Mouse (Mus musculus) midbrain, embryonic 16.5 days (tissue): ENCODE data around the gene Gpr132. TPM values are rescaled to one million over a fixed set of nuclear protein-coding genes. Genes with fewer than 3 reads are reported as not detected.
A peak's percentile ranks its signal among the peaks of the same experiment; 100 is the strongest.

ENCODE experiments used
- ATAC-seq: fragments of 200-750 bp; cut with Nextera tagmentation; 2 replicates; pipeline ENCODE4 v1.8.0; 2017; ENCODE audit warnings: moderate TSS enrichment
- H3K27ac ChIP-seq: fragments of 300-500 bp; sonication (generic); 2 replicates; pipeline ENCODE4 v1.5.1; 2014; ENCODE audit warnings: mild to moderate bottlenecking, low read length, mixed read lengths
- H3K27me3 ChIP-seq: fragments of 300-500 bp; sonication (generic); 2 replicates; pipeline ENCODE4 v1.6.1; 2014; ENCODE audit warnings: low read depth, low read length, mixed read lengths; ENCODE audit not compliant: control insufficient read depth, insufficient read depth
- H3K36me3 ChIP-seq: fragments of 300-500 bp; sonication (generic); 2 replicates; pipeline ENCODE4 v1.6.1; 2014; ENCODE audit warnings: mild to moderate bottlenecking, low read length, moderate library complexity, mixed read lengths; ENCODE audit not compliant: control insufficient read depth, insufficient read depth
- H3K4me1 ChIP-seq: fragments of 300-500 bp; sonication (generic); 2 replicates; pipeline ENCODE4 v1.6.1; 2014; ENCODE audit warnings: mild to moderate bottlenecking, low read length, mixed read lengths; ENCODE audit not compliant: control insufficient read depth, insufficient read depth
- H3K4me2 ChIP-seq: fragments of 300-500 bp; sonication (generic); 2 replicates; pipeline ENCODE4 v1.6.1; 2014; ENCODE audit warnings: mild to moderate bottlenecking, low read length, mixed read lengths
- H3K4me3 ChIP-seq: fragments of 300-500 bp; sonication (generic); 2 replicates; pipeline ENCODE4 v1.5.1; 2014; ENCODE audit warnings: low read depth, mild to moderate bottlenecking, low read length, moderate library complexity, mixed read lengths
- H3K9ac ChIP-seq: fragments of 300-500 bp; sonication (generic); 2 replicates; pipeline ENCODE4 v1.6.1; 2014; ENCODE audit warnings: low read depth, low read length, mixed read lengths
- H3K9me3 ChIP-seq: fragments of 300-500 bp; sonication (generic); replicated peaks from 2 replicates; pipeline ENCODE4 v1.6.1; 2014; ENCODE audit warnings: mild to moderate bottlenecking, low read length, mixed read lengths; ENCODE audit not compliant: control insufficient read depth, poor library complexity, severe bottlenecking
- WGBS: fragments of 180-500 bp; shearing (Covaris S2); extraction: QIAGEN DNeasy Blood & Tissue Kit; methylation state at CpG from one replicate; pipeline ENCODE4 v1.1.7; 2014; 5-methylcytosine and 5-hydroxymethylcytosine counted together
- polyA plus RNA-seq: library from polyadenylated mRNA; unstranded; fragments of >200 nt; fragmentation: Nextera tagmentation; extraction: Ambion mirVana; gene quantifications from 2 replicates; pipeline ENCODE4 v1.2.1, GENCODE M21; 2015

Gene Gpr132
- polyA plus RNA-seq, 1 experiment from 2014 or later: not detected

DNA sequence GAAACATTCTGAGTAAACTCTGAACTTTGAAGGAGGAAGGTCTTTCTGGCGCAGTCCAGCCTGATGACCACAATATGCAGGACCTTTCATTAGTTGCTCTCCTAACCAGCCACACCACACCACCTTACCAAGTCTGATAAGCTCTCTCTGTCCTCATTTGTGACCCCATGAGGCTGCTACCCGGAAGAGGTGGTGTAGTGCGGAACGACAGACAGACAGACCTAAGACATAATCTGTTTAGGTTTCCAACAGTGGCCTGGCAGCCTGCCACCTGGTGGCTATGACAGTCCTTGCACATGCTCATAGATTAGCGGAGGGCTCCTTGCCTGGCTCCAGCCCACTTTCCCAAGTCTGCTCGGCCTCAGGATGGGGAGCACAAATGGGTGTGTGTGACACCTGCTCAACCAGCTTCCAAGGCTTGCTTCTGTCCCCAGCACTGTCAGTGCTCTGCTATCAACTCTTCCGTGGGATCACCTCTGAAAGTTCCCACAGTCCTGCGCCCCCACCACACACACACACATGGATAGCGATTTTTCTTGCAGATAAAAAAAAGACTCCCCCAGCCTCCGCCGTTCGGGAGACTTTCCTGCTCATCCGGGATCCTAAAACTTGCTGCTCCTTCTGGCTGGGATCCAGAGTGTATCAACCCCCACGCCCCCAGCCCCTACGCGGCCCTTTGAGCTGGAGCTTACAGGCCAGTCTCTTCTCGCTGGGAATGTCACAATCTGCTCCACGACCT lies 5.6 kb upstream of the Gpr132 start:
- Histone ChIP-seq H3K9ac (no peak overlapping the region), H3K27ac (no peak overlapping the region), H3K9me3 (no peaks in the 10 kb centered on the region), H3K4me1 (peaks cover 11% of the 10 kb centered on the region), H3K36me3 (no peaks in the 10 kb centered on the region), H3K4me3 (peak overlapping the region; percentile 28), H3K4me2 (peak overlapping the region; percentile 63), H3K27me3 (peaks cover 50% of the 10 kb centered on the region)
- 24% methylated on average over 18 of the region's 18 CpGs for WGBS
- 0 out of 2 replicates have a peak, but pooled peaks have one; percentile 37 for ATAC-seq

DNA sequence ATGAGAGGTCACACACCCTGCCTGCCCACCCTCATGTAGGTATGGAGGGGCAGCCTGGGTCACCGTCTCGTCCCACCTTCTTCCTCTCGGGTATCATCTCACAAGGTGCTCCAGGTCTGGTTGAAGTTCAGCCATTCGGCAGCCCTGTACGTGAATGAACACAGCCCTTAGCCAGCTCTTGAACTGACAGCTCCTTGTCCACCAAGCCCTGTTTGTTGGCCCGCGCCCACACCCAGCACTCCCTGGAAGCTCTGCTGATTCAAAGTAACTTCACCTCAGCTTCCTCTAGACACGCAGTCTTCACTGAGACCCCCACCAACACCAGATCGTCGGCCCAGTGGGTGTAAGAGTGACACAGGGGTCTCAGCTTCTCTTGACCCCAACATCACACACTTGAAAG lies 5.0 kb upstream of the Gpr132 start:
- no peak overlapping the region for H3K9ac ChIP-seq
- no peaks in the 10 kb centered on the region for H3K36me3 ChIP-seq
- H3K4me3 ChIP-seq: no peak overlapping the region
- no peaks in the 10 kb centered on the region for H3K9me3 ChIP-seq
- H3K27me3 ChIP-seq: peaks cover 44% of the 10 kb centered on the region
- no peak for ATAC-seq
- no peak overlapping the region for H3K4me2 ChIP-seq
- no peak overlapping the region for H3K27ac ChIP-seq
- 89% methylated on average over 10 of the region's 10 CpGs for WGBS
- peaks cover 11% of the 10 kb centered on the region for H3K4me1 ChIP-seq

DNA sequence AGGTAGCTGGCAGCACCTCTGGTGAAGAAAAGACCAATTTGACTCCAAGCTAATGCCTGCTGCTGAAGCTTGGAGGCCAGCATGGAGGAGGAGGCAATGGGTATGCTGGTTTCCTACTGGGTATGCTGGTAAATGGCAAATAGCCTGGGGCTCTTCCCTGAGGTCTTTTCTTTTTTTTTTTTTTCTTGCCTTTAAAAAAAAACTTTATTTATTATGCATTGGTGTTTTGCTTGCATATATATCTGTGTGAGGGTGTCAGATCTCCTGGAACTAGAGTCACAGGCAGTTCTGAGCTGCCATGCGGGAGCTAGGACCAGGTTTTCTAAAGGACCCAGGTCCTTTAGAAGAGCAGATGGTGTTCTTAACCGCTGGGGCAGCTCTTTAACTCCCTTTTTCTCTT lies 3.2 kb upstream of the Gpr132 start:
- WGBS: 79% methylated on average over 2 of the region's 2 CpGs
- Histone ChIP-seq H3K4me2 (no peak overlapping the region), H3K4me1 (peaks cover 7% of the 10 kb centered on the region; the same call in 1 of the 2 replicates), H3K27me3 (peaks cover 26% of the 10 kb centered on the region), H3K36me3 (no peaks in the 10 kb centered on the region), H3K27ac (no peak overlapping the region), H3K9ac (no peak overlapping the region), H3K9me3 (no peaks in the 10 kb centered on the region), H3K4me3 (no peak overlapping the region)
- ATAC-seq: no peak

DNA sequence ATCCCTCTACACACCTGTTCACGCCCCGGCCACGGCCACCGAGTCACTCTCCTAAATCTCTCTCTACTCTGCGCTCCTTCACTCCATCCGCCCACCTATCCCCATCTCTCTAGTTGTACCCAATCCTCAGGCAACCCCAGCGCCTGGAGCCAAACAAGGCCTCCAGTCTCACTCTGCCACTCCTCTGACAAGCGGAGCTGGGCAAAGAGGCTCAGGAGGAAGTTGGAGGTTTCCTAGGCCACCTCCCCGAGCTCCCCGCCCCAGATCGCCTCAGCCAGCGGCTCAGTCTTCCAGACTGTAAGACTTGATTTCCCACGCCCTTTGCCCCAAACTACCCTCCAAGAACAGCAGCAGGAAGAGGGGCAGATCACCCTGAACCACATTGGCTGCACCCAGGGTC lies 2.7 kb upstream of the Gpr132 start:
- no peaks in the 10 kb centered on the region for H3K9me3 ChIP-seq
- H3K4me1 ChIP-seq: peaks cover 7% of the 10 kb centered on the region; the same call in 1 of the 2 replicates
- H3K4me2 ChIP-seq: no peak overlapping the region
- H3K36me3 ChIP-seq: no peaks in the 10 kb centered on the region
- WGBS: 59% methylated on average over 13 of the region's 13 CpGs
- ATAC-seq: no peak
- H3K27me3 ChIP-seq: peaks cover 21% of the 10 kb centered on the region
- no peak overlapping the region for H3K27ac ChIP-seq
- no peak overlapping the region for H3K4me3 ChIP-seq
- no peak overlapping the region for H3K9ac ChIP-seq

DNA sequence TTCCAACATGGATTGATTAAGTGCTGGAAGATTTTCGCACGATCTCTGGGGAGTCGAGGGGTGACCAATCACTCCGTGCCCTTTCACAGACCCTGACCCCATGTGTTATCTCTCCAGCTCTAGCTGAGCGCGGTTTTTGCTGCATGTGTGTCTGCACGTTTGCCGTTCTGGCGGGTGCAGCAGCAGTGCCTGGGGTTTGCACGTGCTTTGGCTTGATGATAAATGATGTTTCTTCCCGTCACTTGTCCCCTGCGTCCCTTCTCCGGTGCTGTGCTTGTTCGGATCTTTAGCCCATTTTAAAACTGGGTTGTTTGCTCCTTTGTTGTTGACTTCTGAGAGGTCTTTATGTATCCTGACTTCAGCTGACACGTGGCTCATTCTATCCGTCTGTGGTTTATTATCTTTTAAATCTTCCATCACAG lies 1.8 kb upstream of the Gpr132 start:
- WGBS: 30% methylated on average over 16 of the region's 16 CpGs
- no peak for ATAC-seq
- peak overlapping the region; percentile 25 for H3K4me2 ChIP-seq
- no peak overlapping the region for H3K4me3 ChIP-seq
- no peaks in the 10 kb centered on the region for H3K36me3 ChIP-seq
- H3K27me3 ChIP-seq: peaks cover 12% of the 10 kb centered on the region
- H3K9ac ChIP-seq: no peak overlapping the region
- no peaks in the 10 kb centered on the region for H3K9me3 ChIP-seq
- H3K27ac ChIP-seq: no peak overlapping the region
- H3K4me1 ChIP-seq: peaks cover 7% of the 10 kb centered on the region; the same call in 1 of the 2 replicates

DNA sequence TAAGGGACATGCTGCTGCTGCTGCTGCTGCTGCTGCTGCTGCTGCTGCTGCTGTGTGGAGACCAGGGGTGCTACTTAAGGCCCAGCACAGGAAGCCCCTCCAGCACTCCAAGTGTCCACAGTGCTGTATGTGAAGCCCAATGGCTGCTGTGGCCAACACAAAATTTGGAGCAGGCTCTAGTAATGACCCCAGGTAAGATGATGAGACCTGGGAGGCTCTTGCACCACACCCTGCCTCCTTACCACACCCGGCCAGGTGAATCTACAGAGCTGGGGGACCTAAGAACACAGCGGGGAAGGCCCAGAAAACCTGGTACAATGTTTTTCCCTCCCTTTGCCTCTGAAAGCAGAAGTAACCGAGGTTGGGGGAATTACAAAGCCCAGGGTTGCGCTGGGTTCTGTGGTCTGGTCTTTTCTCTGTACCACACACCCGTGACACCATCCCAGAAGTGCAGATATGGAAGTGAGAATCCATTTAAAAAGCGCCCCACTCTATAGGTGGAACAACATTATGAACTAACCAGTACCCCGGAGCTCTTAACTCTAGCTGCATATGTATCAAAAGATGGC lies 838 bp downstream of the Gpr132 start:
- H3K4me2 ChIP-seq: no peak overlapping the region
- H3K4me1 ChIP-seq: 0 out of 2 replicates have a peak, but pooled peaks cover 2% of the 10 kb centered on the region
- H3K4me3 ChIP-seq: no peak overlapping the region
- 88% methylated on average over 7 of the region's 7 CpGs for WGBS
- no peak for ATAC-seq
- H3K36me3 ChIP-seq: no peaks in the 10 kb centered on the region
- H3K9me3 ChIP-seq: no peaks in the 10 kb centered on the region
- H3K27ac ChIP-seq: no peak overlapping the region
- H3K27me3 ChIP-seq: no peaks in the 10 kb centered on the region
- no peak overlapping the region for H3K9ac ChIP-seq

DNA sequence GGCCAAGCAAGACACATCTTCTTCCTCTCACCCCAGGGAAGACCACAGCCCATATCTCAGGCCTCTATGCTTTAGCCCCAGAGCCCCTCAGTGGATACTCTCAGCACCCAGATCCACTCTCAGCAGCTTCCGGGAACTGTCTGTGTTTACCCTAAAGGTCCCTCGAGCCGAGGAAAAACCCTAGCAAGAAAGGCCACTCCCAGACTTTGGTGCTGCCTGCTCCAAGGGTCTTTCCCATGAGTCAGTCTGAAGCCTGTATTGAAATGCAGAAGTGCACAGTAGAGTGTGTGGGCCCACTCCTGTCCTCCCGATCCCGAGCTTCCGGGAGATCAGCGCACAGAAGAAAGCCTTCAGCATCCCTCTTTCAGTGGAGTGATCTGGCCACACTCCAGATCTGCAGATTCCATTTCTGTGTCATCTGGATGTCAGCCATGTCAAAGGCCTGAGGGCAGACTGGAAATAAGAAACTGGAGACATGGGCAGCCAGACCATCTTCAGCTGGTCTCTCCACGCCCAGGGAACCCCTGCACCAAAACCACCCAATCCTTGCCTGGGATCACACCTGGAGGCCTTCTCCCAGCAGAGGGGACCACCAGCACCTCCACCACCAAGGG lies 1.5 kb downstream of the Gpr132 start:
- no peaks in the 10 kb centered on the region for H3K9me3 ChIP-seq
- H3K36me3 ChIP-seq: no peaks in the 10 kb centered on the region
- H3K4me1 ChIP-seq: 0 out of 2 replicates have a peak, but pooled peaks cover 2% of the 10 kb centered on the region
- H3K9ac ChIP-seq: no peak overlapping the region
- H3K27ac ChIP-seq: no peak overlapping the region
- H3K4me3 ChIP-seq: no peak overlapping the region
- ATAC-seq: no peak
- H3K27me3 ChIP-seq: no peaks in the 10 kb centered on the region
- 74% methylated on average over 8 of the region's 8 CpGs for WGBS
- no peak overlapping the region for H3K4me2 ChIP-seq

DNA sequence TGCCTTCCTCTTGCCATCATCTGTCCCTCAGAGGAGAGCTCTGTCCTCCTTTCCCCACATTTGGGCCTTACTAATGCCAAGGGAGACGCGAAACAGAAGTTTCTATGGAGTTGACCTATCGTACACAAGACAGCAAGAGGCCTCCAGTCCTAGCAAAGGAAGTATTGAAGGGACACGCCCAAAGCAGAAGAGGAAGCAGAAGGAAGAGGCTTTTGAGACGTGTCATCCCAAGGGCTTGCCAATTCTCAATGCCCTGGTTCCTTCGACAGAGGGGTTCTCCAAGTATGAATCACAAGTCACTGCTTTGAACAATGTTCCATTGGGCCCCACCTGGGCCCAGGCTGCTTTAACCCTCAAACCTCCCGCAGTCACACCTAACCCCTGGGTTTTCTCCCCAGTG lies 3.2 kb downstream of the Gpr132 start:
- Histone ChIP-seq H3K27ac (no peak overlapping the region), H3K27me3 (no peaks in the 10 kb centered on the region), H3K4me3 (no peak overlapping the region), H3K9ac (no peak overlapping the region), H3K36me3 (no peaks in the 10 kb centered on the region), H3K9me3 (no peaks in the 10 kb centered on the region), H3K4me2 (no peak overlapping the region), H3K4me1 (0 out of 2 replicates have a peak, but pooled peaks cover under 1% of the 10 kb centered on the region)
- 94% methylated on average over 7 of the region's 7 CpGs for WGBS
- ATAC-seq: no peak

DNA sequence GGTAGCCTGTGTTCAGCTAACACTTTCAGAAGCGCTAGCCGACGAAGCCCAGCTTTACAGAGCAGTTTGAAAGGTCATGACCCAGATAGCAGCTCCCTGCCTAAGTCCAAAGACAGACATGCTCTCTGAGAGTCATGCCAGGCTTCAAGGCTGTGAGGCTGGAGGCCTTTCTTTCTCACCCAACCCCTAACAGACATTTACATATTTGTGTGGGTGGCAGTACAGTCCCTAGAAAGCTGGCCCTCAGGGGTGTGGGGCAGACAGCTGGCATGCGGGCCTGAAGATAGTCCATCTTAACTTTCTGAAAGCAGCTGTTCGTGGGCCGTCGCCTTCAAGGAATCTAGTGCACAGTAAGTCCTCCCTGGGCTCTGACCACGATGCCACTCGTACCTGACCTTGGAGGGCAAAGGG lies 6.1 kb downstream of the Gpr132 start:
- Histone ChIP-seq H3K9ac (no peak overlapping the region), H3K27ac (no peak overlapping the region), H3K4me3 (no peak overlapping the region), H3K4me1 (no peaks in the 10 kb centered on the region), H3K36me3 (no peaks in the 10 kb centered on the region), H3K9me3 (no peaks in the 10 kb centered on the region), H3K27me3 (no peaks in the 10 kb centered on the region), H3K4me2 (no peak overlapping the region)
- 62% methylated on average over 9 of the region's 9 CpGs for WGBS
- no peak for ATAC-seq
